Mouse (Mus musculus) gastrocnemius, postnatal 4 days (tissue): ENCODE measurements around the gene Spin2c. TPM values are rescaled to one million over a fixed set of nuclear protein-coding genes. Genes with fewer than 3 reads are reported as not detected.

Experiments used
- DNase-seq, 2 experiments: peaks; one replicate each; pipeline ENCODE4 v3.0.0; 2021 to 2022; ENCODE audit warnings: low spot score in 2 of 2, mixed read lengths in 2 of 2
- long read RNA-seq, 2 experiments: library from polyadenylated mRNA; stranded (forward); transcript quantifications; one replicate each; pipeline ENCODE4 v2.0.0; 2021
- total RNA-seq, 2 experiments: library from RNA; stranded (reverse); gene quantifications; 2 replicates each; pipeline ENCODE4 v1.2.3; 2021

Gene Spin2c
- 1 to 10 TPM; 1.0 to 1.5 TPM for total RNA-seq
- long read RNA-seq, experiment 1, partial matches to known transcripts: 0 of 3 reads
- long read RNA-seq, experiment 1, other reads (novel, unspliced or antisense): 0 of 3 reads
- long read RNA-seq, experiment 2, partial matches to known transcripts: 0 of 3 reads
- long read RNA-seq, experiment 2, other reads (novel, unspliced or antisense): 0 of 3 reads

GRCm38 (mm10) chrX:153831951-153832561, at the start of gene Spin2c:
Gene Spin2c, plus strand, starts transcription at chrX:153832225.
- peak; percentile 18 to 29 for DNase-seq

- no peak for DNase-seq
Observed at GRCm38 (mm10) chrX:153832606-153833005, 581 bp downstream of the Spin2c start.

Other genes with a start within 250 kb of the Spin2c start
- 10 to 100 TPM; 12.2 to 12.5 TPM for gene Kctd12b, start 135.8 kb upstream of the Spin2c start, total RNA-seq
- gene Nbdy, start 108.6 kb upstream of the Spin2c start, total RNA-seq: 10 to 100 TPM; 32.3 to 39.5 TPM
- gene Samt1, start 180.4 kb downstream of the Spin2c start, total RNA-seq: not detected
- not detected for gene 4921511M17Rik, start 201.6 kb downstream of the Spin2c start, total RNA-seq
- not detected for gene Gm10057, start 222.8 kb downstream of the Spin2c start, total RNA-seq